Mouse (Mus musculus): ENCODE measurements around the gene Prmt1.

GRCm38 (mm10) chr7:44959874-44960511, 26.4 kb downstream of the Prmt1 start:
- no peak for TF ChIP-seq CTCF (IDR thresholded peaks at IDR 0.05; ENCODE audit: borderline replicate concordance, extremely low read depth, insufficient read depth, insufficient read length)
- TF ChIP-seq POLR2A (IDR thresholded peaks at IDR 0.05; ENCODE audit: borderline replicate concordance, extremely low read depth, insufficient read depth, insufficient read length, poor library complexity, severe bottlenecking) = no peak
